Mouse (Mus musculus): Measurements from ENCODE around the gene Tmem189. TPM values are rescaled to one million over a fixed set of nuclear protein-coding genes. Genes with fewer than 3 reads are reported as not detected.
A peak's percentile ranks its signal among the peaks of the same experiment; 100 is the strongest.
"Not testable (repeated sequence)": the region's sequence is repeated elsewhere in the genome, so short reads cannot be mapped to it uniquely, and the experiment has no call there.

The Tmem189 gene
- total RNA-seq, 2 experiments from 2014 or later = 31.2 to 33.5 TPM

DNA sequence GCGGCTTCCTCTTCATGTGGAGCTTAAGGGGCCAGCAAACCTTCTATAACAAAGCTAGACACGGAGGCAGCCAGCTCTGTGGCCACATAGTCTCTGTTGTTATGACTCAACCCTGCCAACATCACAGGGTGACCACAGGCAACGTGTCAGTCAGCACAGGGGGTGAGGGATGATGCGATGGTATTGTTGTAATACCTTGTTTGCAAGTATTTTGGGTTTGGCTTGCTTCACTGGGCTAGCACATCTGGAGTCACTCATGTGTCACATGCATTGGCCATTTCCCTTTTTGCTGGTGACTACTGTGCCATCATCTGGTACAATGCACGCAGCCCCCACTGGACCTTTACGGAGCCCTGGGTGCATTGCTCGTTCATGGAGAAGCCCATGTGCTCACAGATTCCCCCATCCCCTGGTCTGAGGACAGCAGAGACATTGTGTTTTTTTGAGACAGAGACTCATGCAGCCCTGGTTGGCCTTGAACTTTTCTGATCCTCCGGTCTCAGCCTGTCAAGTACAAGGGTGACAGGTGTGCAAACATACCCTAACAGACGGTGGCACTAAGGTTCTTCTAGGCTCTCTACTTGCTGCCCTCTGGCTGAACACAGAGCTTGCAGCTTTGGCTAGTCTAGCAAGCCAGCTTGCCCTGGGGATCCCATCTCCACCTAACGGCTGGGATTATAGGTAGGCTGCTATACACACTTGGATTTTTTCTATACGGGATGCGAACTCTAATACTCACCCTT lies 40.2 kb downstream of the Tmem189 start:
- DNase-seq = no peak

DNA sequence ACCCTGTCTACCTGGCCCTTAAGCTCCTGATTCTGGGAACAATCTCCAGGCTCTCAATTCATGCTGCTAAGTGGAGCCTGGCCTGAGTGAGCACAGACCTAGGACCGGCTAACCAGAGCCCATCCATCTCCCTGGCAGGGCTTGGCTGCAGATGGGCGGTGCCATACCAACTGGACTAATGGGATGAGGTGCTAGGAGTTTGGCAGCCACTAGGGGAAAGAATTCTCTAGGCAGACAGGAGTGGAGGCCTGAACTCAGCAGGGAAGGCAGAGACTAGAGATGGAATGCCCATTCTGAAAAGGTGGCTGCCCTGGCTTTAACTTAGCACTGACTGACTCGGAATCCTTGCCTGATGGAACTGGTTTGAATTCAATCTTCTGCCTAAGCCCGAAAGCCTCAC lies 43.2 kb downstream of the Tmem189 start:
- DNase-seq = no peak

DNA sequence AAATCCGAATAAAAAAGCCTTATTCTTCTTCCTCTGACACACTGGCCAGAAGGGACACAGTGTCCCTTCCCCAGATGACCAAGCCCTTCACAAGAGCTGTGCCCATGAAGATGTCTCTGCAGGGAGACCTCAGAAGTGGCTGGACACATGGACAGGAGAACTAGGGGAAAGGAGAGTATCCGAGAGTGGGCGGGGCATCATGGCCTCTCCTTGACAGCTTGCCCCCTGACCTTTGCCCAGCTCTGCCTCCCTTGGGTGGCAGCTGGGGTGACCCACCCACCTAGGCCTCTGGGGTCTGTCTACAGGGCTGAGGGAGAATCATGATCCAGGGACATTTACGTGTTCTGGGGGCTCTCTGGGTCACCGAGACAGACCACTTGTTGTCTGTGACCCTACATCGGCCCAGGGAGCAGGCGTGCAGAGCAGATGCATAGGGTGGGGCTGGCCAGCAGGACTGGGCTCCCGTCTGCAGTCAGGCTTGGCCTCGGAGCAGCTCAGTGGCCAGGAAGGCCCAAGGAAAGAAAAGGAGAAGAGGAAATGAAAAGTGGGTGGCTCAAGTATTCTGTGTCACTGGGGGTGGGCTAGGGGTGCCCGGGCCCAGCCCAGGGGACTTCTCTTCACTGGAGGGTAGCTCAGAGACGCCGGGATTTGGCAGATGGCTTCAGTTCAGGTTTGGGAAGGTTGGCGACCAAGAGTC lies 46.1 kb downstream of the Tmem189 start:
- DNase-seq = not testable (repeated sequence)

DNA sequence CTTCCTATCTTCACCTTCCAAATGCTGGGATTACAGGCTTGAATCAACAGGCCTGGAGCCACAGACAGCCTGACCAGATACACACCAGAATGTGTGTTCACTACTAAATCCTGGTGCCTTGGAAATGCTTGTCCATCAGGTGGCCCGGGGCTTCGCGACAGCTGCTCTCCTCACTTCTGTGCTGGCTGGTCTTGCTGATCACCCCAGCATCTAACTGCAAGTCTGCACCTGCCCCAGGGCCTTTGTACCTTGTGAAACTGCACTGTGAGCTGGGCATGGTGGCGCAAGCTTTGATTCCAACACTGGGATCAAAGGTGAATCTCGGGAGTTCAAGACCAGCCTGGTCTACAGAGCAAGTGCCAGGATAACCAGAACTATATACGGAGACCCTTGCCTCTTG lies 47.5 kb downstream of the Tmem189 start:
- no peak for DNase-seq

DNA sequence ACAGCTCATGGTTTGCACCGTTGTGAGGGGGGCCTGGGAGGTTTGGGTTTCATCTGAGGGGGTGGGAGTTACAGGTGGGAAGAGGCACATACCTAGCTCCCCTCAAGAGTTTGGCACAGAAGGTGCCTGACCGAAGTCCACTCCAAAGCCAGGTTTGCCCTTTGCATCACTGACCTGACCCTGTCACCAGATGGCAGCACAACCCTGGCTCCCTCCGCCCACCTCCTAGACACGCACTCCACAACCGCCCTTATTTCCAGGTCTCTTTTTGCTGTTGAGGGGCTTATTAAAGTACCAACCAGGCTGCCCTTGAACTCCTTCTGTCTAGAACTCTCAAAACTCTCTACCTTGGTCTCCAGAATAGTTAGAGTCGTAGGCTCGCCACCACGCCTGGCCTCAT lies 48.3 kb downstream of the Tmem189 start:
- peak; percentile 75 for DNase-seq

DNA sequence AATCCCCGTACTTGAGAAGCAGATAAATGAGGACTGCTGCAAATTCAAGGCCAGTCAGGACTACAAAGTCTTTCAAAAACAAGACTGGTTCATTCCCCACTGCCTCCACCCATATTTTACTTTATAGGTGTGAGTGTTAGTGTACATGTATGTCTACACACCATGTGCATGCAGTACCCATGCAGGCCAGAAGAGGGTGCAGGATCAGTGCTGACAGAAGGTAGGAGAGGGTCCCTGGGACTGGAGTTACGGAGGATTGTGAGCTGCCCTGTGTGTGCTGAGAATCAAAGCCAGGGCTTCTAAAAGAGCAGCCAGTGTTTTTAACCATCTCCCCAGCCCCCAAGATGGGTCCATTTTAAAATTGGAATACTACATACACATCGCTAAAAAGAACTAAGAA lies 49.3 kb downstream of the Tmem189 start:
- no peak for DNase-seq

DNA sequence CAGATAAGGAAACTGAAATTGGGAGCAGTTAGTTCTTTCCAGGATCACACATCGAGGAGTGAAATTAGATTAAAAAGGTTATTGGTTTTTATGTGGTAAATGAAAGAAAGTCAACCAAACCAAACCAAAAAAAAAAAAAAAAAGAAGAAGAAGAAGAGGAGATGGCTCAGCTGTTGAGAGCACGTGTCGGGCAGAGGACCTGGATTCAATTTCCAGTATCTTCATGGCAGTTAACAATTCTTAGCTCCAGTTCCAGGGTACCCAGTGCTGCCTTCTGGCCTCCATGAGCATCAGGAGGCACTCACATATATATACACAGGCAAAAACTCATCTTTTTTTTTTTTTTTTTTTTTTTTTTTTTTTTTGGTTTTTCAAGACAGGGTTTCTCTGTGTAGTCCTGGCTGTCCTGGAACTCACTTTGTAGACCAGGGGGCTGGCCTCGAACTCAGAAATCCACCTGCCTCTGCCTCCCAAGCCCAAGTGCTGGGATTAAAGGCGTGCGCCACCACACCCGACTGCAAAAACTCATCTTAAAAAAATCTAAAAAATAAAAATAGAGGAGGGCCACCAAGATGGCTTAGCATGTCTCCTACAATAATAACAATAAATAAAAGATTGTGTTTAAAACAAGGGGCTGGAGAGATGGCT lies 54.6 kb downstream of the Tmem189 start:
- no peak for DNase-seq

DNA sequence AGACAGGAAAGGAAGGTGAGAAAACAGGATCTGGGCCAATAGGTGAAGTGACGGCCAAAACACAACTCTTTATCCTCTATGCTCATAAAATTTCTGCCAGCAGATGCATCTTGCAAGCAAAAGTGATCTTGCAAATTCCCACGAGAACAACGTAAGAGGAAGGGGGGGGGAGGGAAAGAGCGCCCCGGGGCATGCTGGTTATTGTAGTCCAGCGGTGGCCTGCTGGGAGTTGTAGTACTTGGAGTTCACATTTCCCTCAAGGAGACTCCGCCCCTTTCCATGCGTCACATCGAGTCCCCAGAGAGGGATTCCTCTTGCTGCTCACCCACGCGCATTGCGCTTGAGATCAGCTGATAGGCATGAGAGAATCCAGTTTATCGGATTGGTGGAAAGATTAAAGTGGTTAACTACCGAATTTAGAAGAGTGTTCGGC lies 55.3 kb downstream of the Tmem189 start:
- peak; percentile 97 for DNase-seq

DNA sequence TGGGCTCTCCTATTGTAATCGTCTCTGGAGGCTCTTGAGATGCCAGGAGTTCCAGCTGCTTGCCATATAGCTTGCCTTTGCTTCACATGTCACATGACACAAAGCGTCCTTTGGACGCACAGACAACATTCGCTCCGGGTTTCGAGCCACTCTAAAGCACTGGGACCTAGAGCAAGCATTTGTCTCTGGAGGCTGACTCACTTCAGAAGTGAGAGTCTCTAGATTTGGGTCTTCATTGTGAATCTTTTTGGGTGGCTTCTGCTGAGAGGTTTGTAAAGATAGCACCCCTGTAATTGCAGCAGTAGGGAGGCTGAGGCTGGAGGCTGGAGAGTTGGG lies 56.1 kb downstream of the Tmem189 start:
- no peak for DNase-seq

DNA sequence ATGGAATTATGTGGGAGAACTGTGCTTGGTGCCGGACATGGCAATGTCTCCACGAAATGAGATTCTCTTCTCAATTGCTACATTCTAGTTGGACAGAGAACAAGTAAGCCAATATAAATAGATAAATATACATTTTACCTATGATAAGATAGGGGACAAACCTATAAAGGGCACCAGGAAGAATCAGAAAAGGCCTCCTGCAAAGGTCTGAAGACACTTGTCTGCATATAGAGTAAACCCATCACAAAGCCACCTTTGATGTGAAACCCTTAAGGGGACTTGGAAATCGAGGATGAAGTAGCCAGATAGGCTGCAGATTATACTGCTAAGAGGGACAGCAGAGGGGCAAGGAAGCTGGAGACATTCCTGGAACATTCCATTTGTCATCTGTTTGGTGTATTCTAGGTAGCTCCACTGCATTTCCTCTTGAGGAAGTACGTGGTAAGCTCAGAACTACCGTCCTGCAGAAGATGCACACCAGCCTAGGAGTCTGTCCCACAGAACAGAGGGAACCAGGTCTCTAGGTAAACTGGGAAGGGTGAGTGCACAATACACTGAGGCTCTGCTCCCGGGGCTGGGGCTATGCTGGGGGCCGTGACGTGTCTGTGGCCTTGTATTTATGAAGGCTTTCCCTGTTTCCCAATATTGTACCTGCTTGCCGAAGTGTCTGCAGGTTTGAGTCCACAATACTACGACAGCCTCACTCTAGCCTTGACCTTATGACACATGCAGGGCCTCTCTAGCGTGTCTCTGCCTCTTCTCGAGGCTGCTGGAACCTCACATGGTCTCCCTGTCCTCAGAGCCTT lies 56.7 kb downstream of the Tmem189 start:
- DNase-seq = no peak

DNA sequence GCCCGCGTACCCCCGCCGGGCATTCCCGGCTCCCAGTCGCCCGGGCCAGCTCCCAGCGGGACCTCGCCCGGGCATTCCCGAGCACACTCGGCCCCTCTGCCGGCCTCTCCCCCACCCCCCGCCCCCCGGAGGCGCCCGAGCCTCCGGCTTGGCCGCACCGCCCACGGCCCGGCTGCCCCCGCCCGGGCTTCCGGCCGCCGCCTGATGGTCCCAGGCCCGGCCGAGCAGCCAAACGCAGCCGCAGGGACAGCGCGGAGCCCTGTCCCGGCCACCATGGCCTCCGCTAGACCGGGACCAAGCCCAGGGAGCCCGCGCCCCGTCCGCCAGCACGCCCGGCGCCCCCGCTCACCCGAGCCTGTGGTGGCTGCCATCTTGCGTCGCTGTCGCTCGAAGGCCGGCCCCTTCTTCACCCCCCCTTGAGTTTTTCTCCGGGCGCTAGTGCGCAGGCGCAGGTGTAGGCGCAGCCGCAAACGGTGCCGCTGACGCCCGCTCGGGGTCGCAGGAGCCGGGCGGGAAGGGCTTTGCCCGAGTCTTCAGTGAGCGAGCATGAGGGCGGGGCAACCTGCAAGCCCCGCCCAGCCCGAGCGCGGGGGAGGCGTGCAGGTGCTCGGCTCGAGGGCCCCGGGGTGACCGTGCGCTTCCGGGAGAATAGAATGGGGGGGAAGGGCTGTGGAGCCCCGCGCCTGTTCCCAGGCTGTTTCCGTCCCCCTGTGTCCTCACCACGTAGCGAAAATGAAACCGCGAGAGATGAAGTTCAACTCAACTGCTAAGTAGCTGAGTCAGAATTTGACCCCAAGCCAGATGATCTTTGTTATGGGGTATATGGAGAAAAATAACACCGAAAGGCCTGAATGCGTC lies 57.8 kb downstream of the Tmem189 start, which contains the start of gene Ube2v1:
TSS of gene Ube2v1 (minus strand) at position 505 of the 858 bp plus-strand sequence.
- peak; percentile 98 for DNase-seq

DNA sequence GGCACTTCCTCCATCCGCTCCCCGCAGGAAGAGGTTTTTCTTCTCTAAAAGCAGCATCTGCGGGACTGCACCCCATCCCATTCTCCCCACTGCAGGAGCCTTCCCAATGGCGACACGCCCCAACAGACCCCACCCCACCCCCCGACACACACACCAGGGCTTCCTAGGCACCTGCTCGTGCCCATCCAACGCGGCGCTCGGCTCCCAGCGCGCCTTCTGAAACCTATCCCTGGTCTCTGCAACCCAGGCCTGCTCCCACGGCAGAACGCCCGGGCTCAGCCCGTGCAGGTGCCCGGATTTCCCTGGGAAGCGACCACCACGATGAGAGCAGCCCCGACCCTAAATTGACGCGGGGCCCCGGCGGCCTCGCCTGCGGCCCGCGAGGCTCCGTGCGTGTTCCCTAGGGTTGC lies 58.4 kb downstream of the Tmem189 start:
- peak; percentile 51 for DNase-seq

DNA sequence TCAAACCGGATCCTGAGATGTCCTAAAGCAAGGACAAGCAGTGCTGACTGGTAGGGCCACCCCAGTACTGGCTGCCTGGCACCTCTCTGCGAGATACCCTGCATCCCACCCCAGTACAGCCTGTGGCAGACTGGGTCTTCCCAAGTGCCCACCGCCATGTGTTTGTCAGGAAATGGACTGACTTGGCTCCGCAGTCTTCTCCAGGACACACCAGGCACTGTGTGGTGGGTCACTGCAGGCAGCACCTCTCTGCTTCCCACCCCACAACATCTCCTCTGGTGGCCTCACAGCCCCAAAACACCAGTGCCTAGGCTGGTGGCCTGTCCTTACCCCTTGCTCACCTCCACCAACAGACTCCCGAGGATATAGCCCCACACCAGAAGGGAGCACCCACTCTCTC lies 59.2 kb downstream of the Tmem189 start:
- no peak for DNase-seq

DNA sequence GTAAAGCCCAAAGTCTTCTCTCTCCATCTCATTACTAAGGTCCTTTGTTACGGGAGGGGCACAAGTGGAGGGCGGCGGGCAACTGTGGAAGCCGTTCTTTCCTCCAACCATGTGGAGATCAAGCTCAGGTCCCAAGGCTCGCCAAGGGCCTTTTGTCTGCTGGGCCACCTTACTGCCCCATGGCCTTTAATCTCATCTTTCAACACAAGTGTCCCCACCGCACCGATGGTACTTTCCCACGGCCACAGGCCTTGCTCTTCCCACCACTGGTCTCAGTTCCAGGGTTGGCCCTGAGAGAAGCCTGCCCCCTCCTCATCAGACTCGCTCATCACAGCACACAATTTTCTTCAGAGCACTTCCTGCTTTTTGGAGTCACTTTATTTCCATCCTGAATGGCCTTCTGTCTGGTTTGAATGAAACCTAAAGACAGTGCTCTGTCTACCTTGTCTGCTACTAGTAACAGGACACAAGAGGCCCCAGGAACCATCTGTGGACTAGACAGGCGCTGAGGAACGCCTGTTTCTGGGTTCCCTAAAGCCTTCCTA lies 59.9 kb downstream of the Tmem189 start:
- no peak for DNase-seq

DNA sequence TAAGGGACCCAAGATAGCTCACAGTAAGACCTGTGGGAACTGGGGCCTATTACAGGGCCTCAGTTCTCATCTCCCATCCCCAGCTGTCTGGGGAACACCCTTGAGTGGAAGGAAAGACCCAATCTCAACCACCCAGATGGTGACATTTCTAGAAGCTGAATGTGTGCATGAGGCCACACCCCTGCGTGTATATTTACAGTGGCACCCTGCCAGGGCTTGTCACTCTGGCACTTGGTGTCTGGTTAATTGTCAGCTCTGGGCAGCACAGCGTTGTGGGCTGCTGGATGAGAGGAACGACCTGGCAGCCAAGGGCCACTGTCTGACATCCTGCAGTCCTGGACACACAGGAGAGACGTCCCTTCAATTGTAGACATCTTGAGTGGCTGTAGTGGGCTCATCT lies 60.8 kb downstream of the Tmem189 start:
- DNase-seq = peak; percentile 52

DNA sequence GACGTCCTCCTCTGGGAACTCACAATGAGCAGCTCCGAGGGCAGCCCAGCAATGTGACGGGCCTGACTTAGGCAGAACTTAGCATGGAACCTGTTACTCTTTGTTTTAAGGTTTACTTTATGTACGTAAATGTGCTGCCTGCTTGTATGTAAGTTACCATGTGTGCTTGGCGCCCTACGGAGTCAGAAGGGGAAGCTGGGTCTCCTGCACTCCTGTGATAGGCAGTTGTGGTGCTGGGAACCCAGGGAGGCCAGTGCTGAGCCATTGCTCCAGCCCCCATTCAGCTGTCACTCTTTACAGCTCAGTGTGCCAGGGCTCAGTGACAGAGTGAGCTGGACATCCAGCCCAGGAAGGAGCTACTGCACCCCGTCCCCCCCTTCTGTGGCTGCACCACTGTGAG lies 62.6 kb downstream of the Tmem189 start:
- DNase-seq = no peak

DNA sequence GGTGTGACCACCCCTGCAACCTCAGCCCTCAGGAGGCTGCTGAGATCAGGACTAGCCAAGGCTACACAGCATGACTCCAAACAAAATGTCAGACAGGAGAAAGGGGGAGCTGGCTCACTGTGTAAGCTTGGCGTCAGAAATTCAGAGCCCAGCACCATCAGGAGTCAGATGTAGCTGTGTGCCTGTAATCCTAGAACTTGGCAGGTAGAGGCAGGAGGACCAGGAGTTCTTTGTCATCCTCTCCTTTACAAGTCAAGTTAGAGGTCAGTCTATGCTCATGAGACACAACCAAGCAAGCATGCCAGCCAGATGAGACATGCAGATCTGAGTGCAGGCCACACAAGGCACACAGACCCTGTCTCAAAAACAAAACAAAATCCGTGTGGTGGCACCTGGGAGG lies 64.0 kb downstream of the Tmem189 start:
- no peak for DNase-seq

DNA sequence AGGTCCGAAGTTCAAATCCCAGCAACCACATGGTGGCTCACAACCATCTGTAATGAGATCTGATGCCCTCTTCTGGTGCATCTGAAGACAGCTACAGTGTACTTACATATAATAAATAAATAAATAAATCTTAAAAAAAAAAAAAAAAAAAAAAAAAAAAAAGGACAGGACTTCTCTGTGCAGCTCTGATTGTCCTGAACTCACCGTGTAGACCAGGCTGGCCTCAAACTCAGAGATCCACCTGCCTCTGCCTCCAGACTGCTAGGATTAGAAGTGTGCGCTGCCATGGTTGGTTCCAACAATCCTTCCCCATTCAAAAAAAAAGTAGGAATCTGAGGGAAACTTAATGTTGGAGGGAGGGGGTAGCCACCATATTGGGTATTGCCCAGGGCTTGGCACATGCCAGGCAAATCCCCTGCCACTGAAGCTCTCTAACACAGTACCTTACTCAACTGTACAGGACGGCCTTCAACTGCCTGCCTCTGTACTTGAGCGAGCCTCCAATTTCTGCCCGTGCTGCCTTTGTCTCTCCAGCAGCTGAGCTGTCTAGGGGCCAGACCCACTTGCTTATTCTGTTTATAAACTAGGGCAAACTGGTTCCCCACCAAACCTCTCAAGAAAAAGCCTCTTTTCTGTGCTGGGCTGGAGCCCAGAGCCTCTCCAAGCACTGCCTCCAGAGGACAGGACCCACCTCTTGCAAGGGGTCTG lies 65.1 kb downstream of the Tmem189 start:
- no peak for DNase-seq

DNA sequence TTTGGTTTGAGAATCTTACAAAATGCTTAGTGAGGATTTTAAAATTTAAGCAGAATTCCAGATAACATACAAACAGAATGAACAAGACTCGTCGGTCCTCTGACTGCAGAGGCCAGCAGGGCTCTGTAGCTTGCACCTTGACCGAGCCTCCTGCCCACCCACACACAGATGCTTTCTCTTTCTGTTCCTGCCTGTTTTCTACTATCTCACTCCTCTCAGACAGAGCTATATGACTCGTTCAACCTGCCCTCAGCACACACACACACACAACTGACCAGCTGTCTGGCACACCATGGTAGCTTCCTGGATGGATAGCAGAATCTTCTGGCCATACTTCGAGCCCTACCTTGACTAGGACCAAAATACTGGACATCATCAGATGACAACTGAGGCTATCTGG lies 66.7 kb downstream of the Tmem189 start:
- DNase-seq = no peak

DNA sequence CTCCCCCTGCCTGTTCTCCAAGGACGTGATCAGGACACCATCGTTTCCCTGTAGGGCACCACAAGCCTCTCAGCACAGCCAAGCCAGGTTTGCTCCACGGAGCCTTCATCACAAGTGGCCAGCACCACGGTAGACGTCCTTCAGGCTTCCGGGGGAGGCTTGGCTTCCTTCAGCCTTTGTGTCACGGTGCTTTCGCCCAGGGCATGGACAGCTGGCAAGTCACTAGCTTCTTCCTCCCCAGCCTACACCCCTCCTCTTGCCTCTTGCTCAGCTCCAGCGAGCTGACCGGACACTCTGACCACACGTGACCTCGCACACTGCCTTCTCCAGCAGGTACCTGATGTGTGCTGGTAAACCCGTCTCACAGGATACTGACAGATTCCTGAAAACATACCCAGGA lies 67.3 kb downstream of the Tmem189 start:
- DNase-seq = no peak

Data from adrenal gland, postnatal 10 days (tissue).